Mouse (Mus musculus) CH12.LX (cell line): ENCODE measurements around the gene Zbtb39. TPM values are rescaled to one million over a fixed set of nuclear protein-coding genes. Genes with fewer than 3 reads are reported as not detected.

Experiments used
- DNase-seq: peaks from one replicate; pipeline ENCODE4 v3.0.0-alpha.2; 2013; ENCODE audit errors: extremely low read depth
- H3K27ac ChIP-seq: 2 replicates; pipeline ENCODE4 v1.5.1; 2012; ENCODE audit warnings: low read depth, mild to moderate bottlenecking, control low read depth, moderate library complexity; ENCODE audit not compliant: insufficient read depth
- H3K27me3 ChIP-seq: replicated peaks from 2 replicates; pipeline ENCODE3; 2012; ENCODE audit warnings: inconsistent platforms
- H3K36me3 ChIP-seq, 2 experiments: replicated peaks in 1 of 2; 2 replicates each; pipeline versions ENCODE3 to v1.6.1; 2012; ENCODE audit warnings: inconsistent platforms in 1 of 2, low read length in 1 of 2, mild to moderate bottlenecking in 1 of 2, mixed read lengths in 1 of 2, moderate library complexity in 1 of 2; ENCODE audit not compliant: control insufficient read depth in 1 of 2, insufficient read depth in 1 of 2
- H3K4me1 ChIP-seq, 2 experiments: 2 replicates each; pipeline ENCODE4 v1.6.1; 2012; ENCODE audit warnings: inconsistent platforms in 1 of 2, moderate library complexity in 1 of 2; ENCODE audit not compliant: insufficient read depth in 2 of 2, control insufficient read depth in 1 of 2
- H3K4me2 ChIP-seq: 2 replicates; pipeline ENCODE4 v1.6.1; 2012; ENCODE audit warnings: low read depth, mild to moderate bottlenecking, control low read depth; ENCODE audit not compliant: poor library complexity, insufficient read depth, severe bottlenecking
- H3K4me3 ChIP-seq, 3 experiments: fragments of 150-350 bp in 1 of 3; sonication (generic) in 1 of 3; replicated peaks in 1 of 3; 2 replicates each; pipeline versions ENCODE3 to v1.5.1; 2011 to 2012; ENCODE audit warnings: low read depth in 2 of 3, low read length in 2 of 3, mild to moderate bottlenecking in 2 of 3, moderate library complexity in 2 of 3, control low read depth in 1 of 3, improper control_type of control experiment in 1 of 3, inconsistent platforms in 1 of 3, mixed read lengths in 1 of 3; ENCODE audit not compliant: poor library complexity in 1 of 3
- H3K79me2 ChIP-seq: replicated peaks from 2 replicates; pipeline ENCODE4 v1.6.1; 2012; ENCODE audit warnings: mild to moderate bottlenecking, moderate library complexity; ENCODE audit not compliant: control insufficient read depth, poor library complexity, insufficient read depth, severe bottlenecking; ENCODE audit errors: extremely low read depth
- H3K9ac ChIP-seq: 2 replicates; pipeline ENCODE4 v1.6.1; 2012; ENCODE audit warnings: low read depth, mild to moderate bottlenecking, control low read depth, moderate library complexity; ENCODE audit not compliant: insufficient read depth
- H3K9me3 ChIP-seq: replicated peaks from 2 replicates; pipeline ENCODE3; 2012; ENCODE audit warnings: low read length, inconsistent platforms, mixed read lengths
- CHD1 ChIP-seq: IDR thresholded peaks from 2 replicates; pipeline ENCODE4 v1.6.1; 2012; ENCODE audit warnings: low read depth, low read length, improper control_type of control experiment, inconsistent platforms
- CHD2 ChIP-seq: IDR thresholded peaks from 2 replicates; pipeline ENCODE4 v1.6.1; 2011; ENCODE audit warnings: low read length, improper control_type of control experiment
- CTCF ChIP-seq, 2 experiments: IDR thresholded peaks in 1 of 2; conservative IDR thresholded peaks in 1 of 2; 2 replicates each; pipeline ENCODE4 v1.5.1; 2011 to 2012; ENCODE audit warnings: low read depth in 2 of 2, low read length in 2 of 2, improper control_type of control experiment in 1 of 2, inconsistent platforms in 1 of 2, mild to moderate bottlenecking in 1 of 2, moderate library complexity in 1 of 2
- E2F4 ChIP-seq: IDR thresholded peaks from 2 replicates; pipeline ENCODE4 v1.6.1; 2011; ENCODE audit warnings: low read depth, low read length, improper control_type of control experiment; ENCODE audit not compliant: insufficient replicate concordance
- EP300 ChIP-seq: IDR thresholded peaks from 2 replicates; pipeline ENCODE4 v1.6.1; 2011; ENCODE audit warnings: low read length, improper control_type of control experiment
- ETS1 ChIP-seq: conservative IDR thresholded peaks from 2 replicates; pipeline ENCODE4 v1.6.1; 2012; ENCODE audit warnings: low read depth, mild to moderate bottlenecking, inconsistent platforms, low read length, improper control_type of control experiment, moderate library complexity
- GABPA ChIP-seq: IDR thresholded peaks from 2 replicates; pipeline ENCODE4 v1.6.1; 2012; ENCODE audit warnings: low read depth, low read length, improper control_type of control experiment, inconsistent platforms; ENCODE audit not compliant: insufficient replicate concordance
- HCFC1 ChIP-seq: IDR thresholded peaks from 2 replicates; pipeline ENCODE4 v1.6.1; 2012; ENCODE audit warnings: low read depth, mild to moderate bottlenecking, inconsistent platforms, low read length, improper control_type of control experiment
- IRF4 ChIP-seq: IDR thresholded peaks from 2 replicates; pipeline ENCODE4 v1.6.1; 2014; ENCODE audit warnings: low read depth, mild to moderate bottlenecking, inconsistent platforms, low read length, improper control_type of control experiment
- JUND ChIP-seq: conservative IDR thresholded peaks from 2 replicates; pipeline ENCODE4 v1.6.1; 2011; ENCODE audit warnings: low read depth, low read length, improper control_type of control experiment
- KAT2A ChIP-seq: IDR thresholded peaks from 2 replicates; pipeline ENCODE4 v1.6.1; 2012; ENCODE audit warnings: low read length, improper control_type of control experiment, inconsistent platforms; ENCODE audit not compliant: insufficient replicate concordance
- MXI1 ChIP-seq: IDR thresholded peaks from 2 replicates; pipeline ENCODE4 v1.6.1; 2011; ENCODE audit warnings: mild to moderate bottlenecking, low read depth, low read length, improper control_type of control experiment
- MYC ChIP-seq: IDR thresholded peaks from 2 replicates; pipeline ENCODE4 v1.6.1; 2011; ENCODE audit warnings: low read depth, mild to moderate bottlenecking, improper control_type of control experiment, low read length
- NELFE ChIP-seq: IDR thresholded peaks from 2 replicates; pipeline ENCODE4 v1.6.1; 2011; ENCODE audit warnings: low read depth, low read length, improper control_type of control experiment
- PAX5 ChIP-seq: IDR thresholded peaks from 2 replicates; pipeline ENCODE4 v1.6.1; 2012; ENCODE audit warnings: low read length, inconsistent platforms, mixed read lengths
- POLR2A ChIP-seq: IDR thresholded peaks from 2 replicates; pipeline ENCODE4 v1.6.1; 2011; ENCODE audit warnings: low read depth, mild to moderate bottlenecking, improper control_type of control experiment, low read length
- RCOR1 ChIP-seq: conservative IDR thresholded peaks from 2 replicates; pipeline ENCODE4 v1.6.1; 2012; ENCODE audit warnings: low read depth, mild to moderate bottlenecking, inconsistent platforms, low read length, improper control_type of control experiment
- SIN3A ChIP-seq: IDR thresholded peaks from 2 replicates; pipeline ENCODE4 v1.6.1; 2012; ENCODE audit warnings: low read length, improper control_type of control experiment, inconsistent platforms
- TCF12 ChIP-seq: IDR thresholded peaks from 2 replicates; pipeline ENCODE4 v1.6.1; 2014; ENCODE audit warnings: low read depth, mild to moderate bottlenecking, inconsistent platforms, low read length, improper control_type of control experiment
- UBTF ChIP-seq: IDR thresholded peaks from 2 replicates; pipeline ENCODE4 v1.6.1; 2012; ENCODE audit warnings: low read depth, mild to moderate bottlenecking, inconsistent platforms, low read length, improper control_type of control experiment, moderate library complexity
- USF1 ChIP-seq: IDR thresholded peaks from 2 replicates; pipeline ENCODE4 v1.6.1; 2014; ENCODE audit warnings: low read depth, mild to moderate bottlenecking, inconsistent platforms, low read length, improper control_type of control experiment
- USF2 ChIP-seq: conservative IDR thresholded peaks from 2 replicates; pipeline ENCODE4 v1.6.1; 2011; ENCODE audit warnings: low read depth, low read length, improper control_type of control experiment
- ZKSCAN1 ChIP-seq: IDR thresholded peaks from 2 replicates; pipeline ENCODE4 v1.6.1; 2012; ENCODE audit warnings: low read depth, inconsistent platforms, low read length, improper control_type of control experiment, borderline replicate concordance
- ZMIZ1 ChIP-seq: IDR thresholded peaks from 2 replicates; pipeline ENCODE4 v1.6.1; 2012; ENCODE audit warnings: low read depth, mild to moderate bottlenecking, inconsistent platforms, low read length, improper control_type of control experiment
- ZNF384 ChIP-seq: IDR thresholded peaks from 2 replicates; pipeline ENCODE4 v1.6.1; 2012; ENCODE audit warnings: low read depth, low read length, improper control_type of control experiment, inconsistent platforms
- dilution Hi-C: fragments of 300-500 bp; cut with MboI; formaldehyde crosslinking; loops from 2 replicates; pipeline ENCODE4 v1.14.3; 2020; ENCODE audit warnings: low sequenced_read_pairs; ENCODE audit not compliant: extremely low pct_unique_long_range_greater_than_20kb, extremely low pct_ligation_motif_present
- in situ Hi-C: fragments of 300-500 bp; cut with MboI; formaldehyde crosslinking; loops from 3 replicates; pipeline ENCODE4 v1.14.3; 2019; ENCODE audit warnings: low sequenced_read_pairs, low pct_ligation_motif_present, low pct_unique_long_range_greater_than_20kb, mixed read lengths
- polyA plus RNA-seq: library from polyadenylated mRNA; unstranded; fragments of >175 nt; gene quantifications from 2 replicates; pipeline ENCODE4 v1.2.1, GENCODE M21; 2012; ENCODE audit warnings: low read depth; ENCODE audit not compliant: insufficient read length
- total RNA-seq, 2 experiments: library from RNA; depleted of rRNA; stranded (reverse); fragments of 300-350 nt in 1 of 2; fragments of >200 nt in 1 of 2; gene quantifications; 2 replicates each; pipeline ENCODE4 v1.2.3; 2012 to 2014

Zbtb39 gene
- total and polyA plus RNA-seq, 3 experiments: 1.1 to 5.0 (median 4.2) TPM

- dilution Hi-C loops: no loop called here
- no peaks in the 10 kb centered on the region for H3K27me3 ChIP-seq
- no peaks in the 10 kb centered on the region for H3K79me2 ChIP-seq
- peak; percentile 27 for DNase-seq
- no peak overlapping the region for H3K4me2 ChIP-seq
- peaks cover 32 to 63% of the 10 kb centered on the region in 2 experiments for H3K36me3 ChIP-seq
- no peaks in the 10 kb centered on the region for H3K9me3 ChIP-seq
- no peak overlapping the region for H3K4me3 ChIP-seq
- no peak overlapping the region for H3K9ac ChIP-seq
- peaks cover 5 to 20% of the 10 kb centered on the region in 2 experiments; a peak in 2 of 4 replicates for H3K4me1 ChIP-seq
- TF ChIP-seq HCFC1 (no peak), KAT2A (no peak), GABPA (no peak), USF1 (no peak), MXI1 (no peak), SIN3A (no peak), RCOR1 (no peak), POLR2A (no peak), ZMIZ1 (no peak)
- TF ChIP-seq, all 38 proteins: peak for 0
- H3K27ac ChIP-seq: no peak overlapping the region
- in situ Hi-C loops: loop anchor here (25.0 kb wide), 1 partner anchor 191 kb away; no protein-coding TSS in a partner anchor
These were observed 6.5 kb downstream of the Zbtb39 start for GRCm38 (mm10) chr10:127745886-127746285.

DNA sequence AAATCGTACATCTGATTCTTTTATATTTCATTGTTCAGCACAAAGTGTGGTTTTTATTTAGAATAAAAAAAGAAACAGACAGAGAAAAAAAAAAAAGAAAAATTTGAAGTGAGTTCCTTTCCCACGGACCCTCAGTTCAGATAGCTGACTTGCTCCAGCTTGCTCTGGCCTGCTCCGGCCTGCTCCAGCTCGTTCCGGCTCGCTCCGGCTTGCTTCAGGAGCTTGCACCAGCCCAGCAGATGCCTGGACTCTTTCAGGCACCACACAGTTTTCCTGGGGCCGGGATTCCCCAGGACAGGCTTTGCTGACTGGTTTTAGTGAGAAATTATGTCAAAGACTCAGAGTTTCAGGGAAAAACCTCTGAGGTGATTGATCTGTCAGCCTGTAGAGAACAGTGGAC lies 7.9 kb downstream of the Zbtb39 start:
- dilution Hi-C loops: no loop called here
- H3K4me2 ChIP-seq: no peak overlapping the region

DNA sequence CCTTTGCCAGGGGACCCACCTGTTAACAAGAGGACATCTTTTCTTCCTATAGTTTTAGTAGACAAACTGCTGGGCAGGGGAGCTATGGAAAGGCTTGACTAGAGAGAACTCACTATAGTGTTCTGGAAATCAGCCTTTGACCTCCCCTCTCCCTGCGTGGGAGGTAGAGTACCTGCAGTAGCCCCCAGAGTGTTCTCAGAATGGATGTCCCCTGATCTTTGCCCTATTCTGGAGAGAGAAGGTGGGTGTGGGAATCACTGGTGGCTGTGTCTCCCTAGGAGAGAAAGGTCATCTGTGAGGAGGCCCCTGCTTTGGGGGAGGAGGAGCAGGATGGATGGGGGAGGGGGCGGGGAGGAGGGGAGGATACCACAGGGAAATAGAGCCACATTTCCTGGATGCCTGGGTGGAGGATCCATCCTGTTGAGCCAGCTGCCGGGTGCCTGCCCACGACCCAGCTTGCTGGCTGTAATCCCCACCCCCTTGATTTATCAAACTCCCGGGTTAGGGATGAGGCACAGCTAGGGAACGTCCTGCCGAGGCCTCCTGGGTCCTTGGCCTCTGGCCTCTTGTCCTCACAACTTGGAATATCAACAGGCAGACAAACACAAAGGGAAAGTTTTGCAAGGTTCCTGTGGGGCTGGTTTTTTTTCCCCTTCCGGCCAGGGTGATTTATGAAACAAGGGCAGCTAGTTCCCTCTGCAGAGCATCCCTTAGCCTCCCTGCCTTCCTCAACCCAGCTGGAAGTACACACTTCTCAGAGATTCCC lies 9.7 kb downstream of the Zbtb39 start:
- Histone ChIP-seq H3K27ac (no peak overlapping the region), H3K9me3 (no peaks in the 10 kb centered on the region), H3K36me3 (peaks cover 4 to 34% of the 10 kb centered on the region in 2 experiments), H3K4me1 (peaks cover 5 to 20% of the 10 kb centered on the region in 2 experiments; a peak in 2 of 4 replicates), H3K9ac (no peak overlapping the region), H3K27me3 (no peaks in the 10 kb centered on the region), H3K79me2 (no peaks in the 10 kb centered on the region), H3K4me3 (no peak overlapping the region), H3K4me2 (no peak overlapping the region)
- in situ Hi-C loops: loop anchor here (25.0 kb wide), 1 partner anchor 188 kb away; no protein-coding TSS in a partner anchor
- dilution Hi-C loops: no loop called here
- DNase-seq: no peak
- TF ChIP-seq IRF4 (no peak), CHD2 (no peak), USF2 (no peak), RCOR1 (no peak), USF1 (no peak), JUND (no peak), POLR2A (no peak), NELFE (no peak), ZNF384 (no peak), E2F4 (no peak), MYC (no peak), EP300 (no peak), CTCF (conservative IDR thresholded peaks at IDR 0.05 in 1 of 2, IDR thresholded peaks at IDR 0.05 in 1 of 2; ENCODE audit: low read depth in 2 of 2, low read length in 2 of 2) (no peak), UBTF (no peak), PAX5 (no peak), ETS1 (no peak), CHD1 (no peak), TCF12 (no peak), SIN3A (no peak)

More for the DNA sequence above, 7.9 kb downstream of the Zbtb39 start:
- H3K27me3 ChIP-seq: no peaks in the 10 kb centered on the region
- no peaks in the 10 kb centered on the region for H3K9me3 ChIP-seq
- no peaks in the 10 kb centered on the region for H3K79me2 ChIP-seq
- H3K4me1 ChIP-seq: peaks cover 5 to 20% of the 10 kb centered on the region in 2 experiments; a peak in 2 of 4 replicates
- H3K4me3 ChIP-seq: no peak overlapping the region
- no peak overlapping the region for H3K27ac ChIP-seq
- TF ChIP-seq PAX5 (no peak), ZNF384 (no peak), ZKSCAN1 (no peak)
- in situ Hi-C loops: loop anchor here (25.0 kb wide), 1 partner anchor 190 kb away; no protein-coding TSS in a partner anchor
- peaks cover 22 to 52% of the 10 kb centered on the region in 2 experiments for H3K36me3 ChIP-seq
- H3K9ac ChIP-seq: no peak overlapping the region
- no peak for DNase-seq
